Comparison of ENCODE assay signal across 8 mouse cellular contexts in genomic region chr1:119835726-119836478, GRCm38 (mm10). TPM values are rescaled to one million over a fixed set of nuclear protein-coding genes. Genes with fewer than 3 reads are reported as not detected.
DNase-seq lines count a peak whose midpoint lies in the region; ATAC-seq and TF ChIP-seq lines count a peak whose summit lies in the region.

No protein-coding gene starts in this region.

- H3K9ac ChIP-seq in heart, adult 2 months (ENCODE audit: low read depth, low read length): peak overlapping the region; percentile 53; the same call in 1 of the 2 replicates
- H3K9ac ChIP-seq in CH12.LX (ENCODE audit: insufficient read depth, low read depth): peak overlapping the region; percentile 82
- H3K9ac ChIP-seq in forebrain, embryonic 14.5 days (ENCODE audit: low read length): peak overlapping the region; percentile 90
- peak overlapping the region; percentile 77 for H3K9ac ChIP-seq in liver, embryonic 15.5 days

- 17% methylated on average over 9 of the region's 9 CpGs for WGBS in heart, adult 2 months
- WGBS in forebrain, embryonic 14.5 days: 8% methylated on average over 9 of the region's 9 CpGs
- WGBS in liver, embryonic 15.5 days (ENCODE audit: insufficient replicate concordance): 18% methylated on average over 9 of the region's 9 CpGs

- H3K4me2 ChIP-seq in CH12.LX (ENCODE audit: insufficient read depth, low read depth, poor library complexity, severe bottlenecking): peak overlapping the region; percentile 98
- peak overlapping the region; percentile 64 for H3K4me2 ChIP-seq in forebrain, embryonic 14.5 days (ENCODE audit: low read length)
- H3K4me2 ChIP-seq in liver, embryonic 15.5 days: peak overlapping the region; percentile 90

- no peak for TF ChIP-seq EP300 in heart, adult 2 months (IDR thresholded peaks at IDR 0.05; ENCODE audit: insufficient read depth, low read depth, low read length)
- TF ChIP-seq EP300 in CH12.LX (IDR thresholded peaks at IDR 0.05; ENCODE audit: low read length): no peak

- no peak for DNase-seq in heart, adult 2 months
- no peak for DNase-seq in heart, adult 9 months (ENCODE audit: low spot score in 2 of 2)
- peak; percentile 54 for DNase-seq in CH12.LX (ENCODE audit: extremely low read depth)
- no peak for DNase-seq in forebrain, embryonic 14.5 days (ENCODE audit: low spot score)
- DNase-seq in frontal cortex, adult 2 months (ENCODE audit: extremely low spot score in 1 of 2, low spot score in 1 of 2): no peak
- DNase-seq in right cerebral cortex, adult 18-20 months: no peak
- no peak for DNase-seq in right cerebral cortex, postnatal 14 days

- H3K79me2 ChIP-seq in heart, adult 2 months (replicated peaks; ENCODE audit: control insufficient read depth, insufficient read depth, low read length): no peaks in the 10 kb centered on the region
- H3K79me2 ChIP-seq in CH12.LX (replicated peaks; ENCODE audit: control insufficient read depth, extremely low read depth, insufficient read depth, poor library complexity, severe bottlenecking): peaks cover 23% of the 10 kb centered on the region

- peak overlapping the region; percentile 85 for H3K27ac ChIP-seq in heart, adult 2 months
- no peak overlapping the region; the same call in 1 of the 2 replicates for H3K27ac ChIP-seq in CH12.LX (ENCODE audit: insufficient read depth, low read depth)
- H3K27ac ChIP-seq in forebrain, embryonic 14.5 days (ENCODE audit: low read depth, low read length): no peak overlapping the region
- no peak overlapping the region for H3K27ac ChIP-seq in liver, embryonic 15.5 days (replicated peaks)

- H3K4me3 ChIP-seq in heart, adult 2 months: peak overlapping the region; percentile 91
- H3K4me3 ChIP-seq in CH12.LX (replicated peaks in 1 of 3; ENCODE audit: low read depth in 2 of 3, low read length in 2 of 3, poor library complexity in 1 of 3): peak overlapping the region; percentile 82 to 92 (median 86)
- peak overlapping the region; percentile 81 for H3K4me3 ChIP-seq in forebrain, embryonic 14.5 days (ENCODE audit: low read depth, low read length)
- peak overlapping the region; percentile 90 for H3K4me3 ChIP-seq in liver, embryonic 15.5 days (replicated peaks)

- dilution Hi-C loops in CH12.LX (cut with MboI; ENCODE audit: extremely low pct_ligation_motif_present, extremely low pct_unique_long_range_greater_than_20kb, low sequenced_read_pairs): no loop called here

- no peak for TF ChIP-seq CTCF in heart, adult 2 months (IDR thresholded peaks at IDR 0.05)
- no peak for TF ChIP-seq CTCF in CH12.LX (conservative IDR thresholded peaks at IDR 0.05 in 1 of 2, IDR thresholded peaks at IDR 0.05 in 1 of 2; ENCODE audit: low read depth in 2 of 2, low read length in 2 of 2)

- TF ChIP-seq POLR2A in heart, adult 2 months (IDR thresholded peaks at IDR 0.05; ENCODE audit: insufficient read depth, low read depth, low read length): no peak
- TF ChIP-seq POLR2A in CH12.LX (IDR thresholded peaks at IDR 0.05; ENCODE audit: low read depth, low read length): no peak

- ATAC-seq in forebrain, embryonic 14.5 days: no peak
- no peak for ATAC-seq in liver, embryonic 15.5 days (ENCODE audit: insufficient read depth)

- peaks cover 2% of the 10 kb centered on the region; the same call in 1 of the 2 replicates for H3K36me3 ChIP-seq in heart, adult 2 months (ENCODE audit: control insufficient read depth, insufficient read depth, low read length)
- H3K36me3 ChIP-seq in CH12.LX (replicated peaks in 1 of 2; ENCODE audit: control insufficient read depth in 1 of 2, insufficient read depth in 1 of 2, low read length in 1 of 2): no peaks in the 10 kb centered on the region
- no peaks in the 10 kb centered on the region for H3K36me3 ChIP-seq in forebrain, embryonic 14.5 days (ENCODE audit: control insufficient read depth, insufficient read depth, low read length)
- no peaks in the 10 kb centered on the region for H3K36me3 ChIP-seq in liver, embryonic 15.5 days (replicated peaks)

- in situ Hi-C loops in CH12.LX (cut with MboI; ENCODE audit: low pct_ligation_motif_present, low pct_unique_long_range_greater_than_20kb, low sequenced_read_pairs): loop anchor here (10.0 kb wide), 1 partner anchor 59 kb away; no protein-coding TSS in a partner anchor

- no peaks in the 10 kb centered on the region for H3K27me3 ChIP-seq in heart, adult 2 months (ENCODE audit: control insufficient read depth, insufficient read depth, low read length)
- H3K27me3 ChIP-seq in CH12.LX (replicated peaks): no peaks in the 10 kb centered on the region
- H3K27me3 ChIP-seq in forebrain, embryonic 14.5 days (replicated peaks; ENCODE audit: control insufficient read depth, insufficient read depth, low read length): no peaks in the 10 kb centered on the region
- H3K27me3 ChIP-seq in liver, embryonic 15.5 days: peaks cover 14% of the 10 kb centered on the region

- intact Hi-C loops in heart, adult 2 months (cut with DNase I): loop anchor here (5.0 to 10.0 kb wide), 2 partner anchors 286 to 331 kb away; partner anchors contain the start of genes 3110009E18Rik, Dbi and Ralb

- TF ChIP-seq RAD21 in CH12.LX (IDR thresholded peaks at IDR 0.05; ENCODE audit: low read depth, low read length): no peak

- no peaks in the 10 kb centered on the region; the same call in 1 of the 2 replicates for H3K4me1 ChIP-seq in heart, adult 2 months (ENCODE audit: control insufficient read depth, insufficient read depth, low read length)
- H3K4me1 ChIP-seq in CH12.LX (ENCODE audit: control insufficient read depth in 1 of 2, insufficient read depth in 2 of 2): peaks cover 0 to 14% of the 10 kb centered on the region in 2 experiments; a peak in 2 of 4 replicates
- H3K4me1 ChIP-seq in forebrain, embryonic 14.5 days (ENCODE audit: control insufficient read depth, insufficient read depth, low read length): peaks cover 8% of the 10 kb centered on the region
- H3K4me1 ChIP-seq in liver, embryonic 15.5 days (replicated peaks): peaks cover 17% of the 10 kb centered on the region

- no peaks in the 10 kb centered on the region for H3K9me3 ChIP-seq in CH12.LX (replicated peaks; ENCODE audit: low read length)
- H3K9me3 ChIP-seq in forebrain, embryonic 14.5 days (replicated peaks; ENCODE audit: control insufficient read depth, low read length): no peaks in the 10 kb centered on the region
- H3K9me3 ChIP-seq in liver, embryonic 15.5 days (replicated peaks): no peaks in the 10 kb centered on the region

TF ChIP-seq in CH12.LX, 34 proteins besides CTCF, POLR2A, EP300 and RAD21:
- no peak for TF ChIP-seq ZMIZ1 (IDR thresholded peaks at IDR 0.05; ENCODE audit: low read depth, low read length)
- TF ChIP-seq UBTF (IDR thresholded peaks at IDR 0.05; ENCODE audit: low read depth, low read length): no peak
- no peak for TF ChIP-seq ZNF384 (IDR thresholded peaks at IDR 0.05; ENCODE audit: low read depth, low read length)
- no peak for TF ChIP-seq RCOR1 (conservative IDR thresholded peaks at IDR 0.05; ENCODE audit: low read depth, low read length)
- 0 out of 2 replicates have a peak, but pooled peaks have one; percentile 7 for TF ChIP-seq TCF12 (IDR thresholded peaks at IDR 0.05; ENCODE audit: low read depth, low read length)
- no peak for TF ChIP-seq USF2 (conservative IDR thresholded peaks at IDR 0.05; ENCODE audit: low read depth, low read length)
- TF ChIP-seq USF1 (IDR thresholded peaks at IDR 0.05; ENCODE audit: low read depth, low read length): no peak
- no peak for TF ChIP-seq BHLHE40 (IDR thresholded peaks at IDR 0.05; ENCODE audit: low read depth, low read length)
- TF ChIP-seq NELFE (IDR thresholded peaks at IDR 0.05; ENCODE audit: low read depth, low read length): 0 out of 2 replicates have a peak, but pooled peaks have one; percentile 21

RNA-seq across cellular contexts. Expression of gene Ptpn4, which starts 1.5 kb away (rescaled TPM):
- 10 to 100 TPM; 29.2 to 33.0 TPM for total RNA-seq in heart, adult 2 months (2021)
- 4.8 and 8.1 TPM in 2 replicates for polyA plus RNA-seq in heart, adult 2 months (2012; rRNA removed)
- 8.5 and 10.6 TPM in 2 replicates for total RNA-seq in CH12.LX (2012; rRNA removed)
- 14.1 and 15.0 TPM in 2 replicates for total RNA-seq in CH12.LX (2014; rRNA removed)
- polyA plus RNA-seq in CH12.LX (2012; ENCODE audit: insufficient read length, low read depth): 7.8 and 8.5 TPM in 2 replicates
- 15.2 and 17.4 TPM in 2 replicates for polyA plus RNA-seq in forebrain, embryonic 14.5 days (2014; fragmentation: Nextera tagmentation; extraction: Ambion mirVana)
- 1.3 and 1.9 TPM in 2 replicates for polyA plus RNA-seq in liver, embryonic 15.5 days (2015; fragmentation: Nextera tagmentation; extraction: Ambion mirVana)
- 21.0 and 23.2 TPM in 2 replicates for polyA plus RNA-seq in frontal cortex, adult 2 months (2012; rRNA removed)
